Mouse (Mus musculus) bone marrow, adult 2 months (tissue): ENCODE results near the gene Olfr518.

Source experiments
- CTCF ChIP-seq: fragments of 200-500 bp; IDR thresholded peaks from 2 replicates; pipeline ENCODE4 v1.5.1; 2011; ENCODE audit warnings: low read length, control low read depth; ENCODE audit not compliant: control insufficient read depth, insufficient read depth
- POLR2A ChIP-seq: fragments of 200-500 bp; IDR thresholded peaks from 2 replicates; pipeline ENCODE4 v1.6.1; 2011; ENCODE audit warnings: low read depth, mild to moderate bottlenecking, control low read depth, low read length, borderline replicate concordance; ENCODE audit not compliant: control insufficient read depth

DNA sequence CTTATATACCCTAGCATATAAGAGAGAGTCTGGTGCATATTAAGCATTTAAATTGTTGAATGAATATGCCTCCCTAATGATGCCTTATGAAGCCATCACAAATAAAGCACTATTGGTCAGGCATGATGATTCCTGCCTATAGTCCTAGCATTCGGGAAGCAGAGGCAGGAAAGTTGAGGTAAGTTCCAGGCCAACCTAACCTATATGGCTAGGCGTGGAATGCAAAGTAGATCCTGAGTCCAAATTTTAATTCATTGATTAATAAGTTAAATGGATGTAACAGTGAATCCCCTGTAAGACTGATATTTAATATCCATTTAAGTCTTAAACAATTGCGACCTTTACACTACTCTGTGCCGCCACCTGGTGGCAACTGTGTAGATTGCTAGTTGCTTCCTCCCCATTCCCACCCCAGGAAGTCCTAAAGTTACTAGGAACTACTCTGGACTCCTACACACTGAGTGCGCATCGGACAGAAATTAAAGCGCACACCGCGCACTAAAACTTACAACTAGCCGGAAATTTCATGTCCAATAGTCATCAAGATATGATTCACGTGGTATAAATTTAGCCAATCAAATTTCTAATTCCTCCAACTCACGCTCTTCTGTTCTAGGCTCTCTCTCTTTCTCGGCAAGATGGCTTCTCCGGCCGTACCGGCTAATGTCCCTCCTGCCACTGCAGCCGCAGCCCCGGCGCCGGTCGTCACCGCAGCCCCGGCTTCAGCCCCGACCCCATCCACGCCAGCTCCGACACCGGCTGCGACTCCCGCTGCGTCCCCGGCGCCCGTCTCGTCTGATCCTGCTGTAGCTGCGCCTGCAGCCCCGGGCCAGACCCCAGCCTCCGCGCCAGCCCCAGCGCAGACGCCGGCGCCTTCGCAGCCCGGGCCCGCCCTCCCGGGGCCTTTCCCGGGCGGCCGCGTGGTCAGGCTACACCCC is 49.3 kb upstream of the Olfr518 start, which contains the start of gene Eif3f:
- TF ChIP-seq CTCF (peak; percentile 81), POLR2A (peak; percentile 71)
